Mouse (Mus musculus) heart, postnatal 0 days (tissue): ENCODE measurements around the gene Atp6v1g3. TPM values are rescaled to one million over a fixed set of nuclear protein-coding genes. Genes with fewer than 3 reads are reported as not detected.

Source experiments
- ATAC-seq: fragments of 200-750 bp; cut with Nextera tagmentation; 2 replicates; pipeline ENCODE4 v1.8.0; 2017; ENCODE audit warnings: low read depth, moderate number of reproducible peaks, moderate library complexity; ENCODE audit not compliant: insufficient read depth
- DNase-seq: peaks from one replicate; pipeline ENCODE4 v3.0.0-alpha.2; 2016; ENCODE audit warnings: low spot score
- H3K27ac ChIP-seq: fragments of 300-500 bp; sonication (generic); 2 replicates; pipeline ENCODE4 v1.5.1; 2014; ENCODE audit warnings: low read depth, mild to moderate bottlenecking
- H3K27me3 ChIP-seq: fragments of 300-500 bp; sonication (generic); 2 replicates; pipeline ENCODE4 v1.6.1; 2014; ENCODE audit warnings: low read length, mixed read lengths; ENCODE audit not compliant: control insufficient read depth, insufficient read depth
- H3K36me3 ChIP-seq: fragments of 300-500 bp; sonication (generic); replicated peaks from 2 replicates; pipeline ENCODE4 v1.6.1; 2014; ENCODE audit warnings: low read length, mixed read lengths; ENCODE audit not compliant: control insufficient read depth, insufficient read depth
- H3K4me1 ChIP-seq: fragments of 300-500 bp; sonication (generic); 2 replicates; pipeline ENCODE4 v1.6.1; 2014; ENCODE audit warnings: antibody characterized with exemption; ENCODE audit not compliant: control insufficient read depth, insufficient read depth
- H3K4me2 ChIP-seq: fragments of 300-500 bp; sonication (generic); 2 replicates; pipeline ENCODE4 v1.6.1; 2014; ENCODE audit warnings: low read depth, mild to moderate bottlenecking, low read length, moderate library complexity
- H3K4me3 ChIP-seq: fragments of 300-500 bp; sonication (generic); 2 replicates; pipeline ENCODE4 v1.5.1; 2014; ENCODE audit warnings: low read depth, low read length
- H3K9ac ChIP-seq: fragments of 300-500 bp; sonication (generic); replicated peaks from 2 replicates; pipeline ENCODE4 v1.6.1; 2014; ENCODE audit warnings: low read depth, low read length, mixed read lengths
- H3K9me3 ChIP-seq: fragments of 300-500 bp; sonication (generic); replicated peaks from 2 replicates; pipeline ENCODE4 v1.6.1; 2016; ENCODE audit warnings: low read length; ENCODE audit not compliant: control insufficient read depth
- CTCF ChIP-seq: IDR thresholded peaks from 2 replicates; pipeline ENCODE4 v1.5.1; 2016; ENCODE audit warnings: antibody characterized with exemption, control low read depth, low read depth
- EP300 ChIP-seq: IDR thresholded peaks from 2 replicates; pipeline ENCODE4 v1.6.1; 2016; ENCODE audit warnings: antibody characterized with exemption, low read depth
- WGBS: fragments of 180-500 bp; shearing (Covaris S2); extraction: QIAGEN DNeasy Blood & Tissue Kit; methylation state at CpG from one replicate; pipeline ENCODE4 v1.1.7; 2014; 5-methylcytosine and 5-hydroxymethylcytosine counted together
- polyA plus RNA-seq: library from polyadenylated mRNA; unstranded; fragments of >200 nt; fragmentation: Nextera tagmentation; extraction: Ambion mirVana; gene quantifications from 2 replicates; pipeline ENCODE4 v1.2.1, GENCODE M21; 2015
- total RNA-seq: library from RNA; depleted of rRNA; stranded (reverse); fragments of >200 nt; gene quantifications from 2 replicates; pipeline ENCODE4 v1.2.3, GENCODE M21; 2014; ENCODE audit warnings: low replicate concordance

Atp6v1g3 gene
- total and polyA plus RNA-seq, 2 experiments from 2014 or later, result not detected

- 71% methylated on average over 3 of the region's 3 CpGs for WGBS
- DNase-seq (no peak), ATAC-seq (no peak)
- no peak overlapping the region for H3K4me2 ChIP-seq
- H3K27ac ChIP-seq, result 0 out of 2 replicates have a peak overlapping the region, but pooled peaks have one; percentile 25
- H3K9me3 ChIP-seq, result no peaks in the 10 kb centered on the region
- H3K9ac ChIP-seq, result no peak overlapping the region
- H3K4me3 ChIP-seq, result no peak overlapping the region
- H3K27me3 ChIP-seq, result no peaks in the 10 kb centered on the region
- H3K36me3 ChIP-seq, result no peaks in the 10 kb centered on the region
- no peaks in the 10 kb centered on the region for H3K4me1 ChIP-seq
- TF ChIP-seq CTCF (no peak), EP300 (no peak)
Measured at GRCm38 (mm10) chr1:138245533-138245932, 28.0 kb upstream of the Atp6v1g3 start.

DNA sequence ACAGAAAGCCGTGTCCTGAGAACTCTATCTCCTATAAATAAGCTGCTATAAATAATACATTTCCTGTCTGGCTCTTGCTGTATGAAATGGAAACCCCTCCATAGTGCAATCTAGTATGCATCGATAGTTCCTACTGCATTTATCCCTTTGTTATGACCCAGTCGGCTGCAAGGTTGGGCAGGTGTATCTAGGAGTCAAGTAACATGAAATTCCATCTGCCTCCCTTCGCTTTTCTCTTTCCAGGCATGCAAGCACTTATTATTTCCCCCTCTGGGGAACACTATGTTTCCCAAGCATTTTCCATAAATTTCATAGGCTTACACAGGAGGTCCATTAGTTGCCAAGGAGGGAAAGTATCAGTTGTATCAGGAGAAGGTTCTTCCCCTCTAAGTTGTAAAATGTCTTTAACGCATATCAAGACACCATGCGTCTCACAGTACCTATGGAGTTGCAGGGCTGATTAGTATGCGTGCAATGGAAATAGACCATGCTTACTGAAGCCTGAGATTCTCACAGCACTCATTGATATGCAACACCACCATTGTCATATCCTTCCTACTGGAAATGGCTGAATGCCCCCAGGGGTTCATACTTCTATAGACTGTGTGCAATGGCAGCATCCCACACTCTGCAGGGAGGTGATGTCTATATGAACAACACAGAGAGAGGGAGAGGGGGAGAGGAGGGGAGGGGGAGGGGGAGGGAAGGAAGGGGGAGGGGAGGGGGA, 26.9 kb upstream of the Atp6v1g3 start:
- TF ChIP-seq EP300 (no peak), CTCF (no peak)
- Histone ChIP-seq H3K36me3 (no peaks in the 10 kb centered on the region), H3K9ac (no peak overlapping the region), H3K4me3 (no peak overlapping the region), H3K4me2 (no peak overlapping the region), H3K27me3 (no peaks in the 10 kb centered on the region), H3K4me1 (no peaks in the 10 kb centered on the region), H3K27ac (no peak overlapping the region), H3K9me3 (no peaks in the 10 kb centered on the region)
- ATAC-seq (no peak), DNase-seq (no peak)
- 68% methylated on average over 7 of the region's 7 CpGs for WGBS

GRCm38 (mm10) chr1:138247699-138248483, 25.6 kb upstream of the Atp6v1g3 start:
- H3K4me3 ChIP-seq, result no peak overlapping the region
- DNase-seq (no peak), ATAC-seq (no peak)
- TF ChIP-seq CTCF, result no peak
- TF ChIP-seq EP300, result no peak
- H3K27me3 ChIP-seq, result no peaks in the 10 kb centered on the region
- H3K27ac ChIP-seq, result no peak overlapping the region
- WGBS, result 83% methylated on average over 8 of the region's 8 CpGs
- H3K4me1 ChIP-seq, result no peaks in the 10 kb centered on the region
- H3K9me3 ChIP-seq, result no peaks in the 10 kb centered on the region
- H3K4me2 ChIP-seq, result no peak overlapping the region
- no peaks in the 10 kb centered on the region for H3K36me3 ChIP-seq
- no peak overlapping the region for H3K9ac ChIP-seq

DNA sequence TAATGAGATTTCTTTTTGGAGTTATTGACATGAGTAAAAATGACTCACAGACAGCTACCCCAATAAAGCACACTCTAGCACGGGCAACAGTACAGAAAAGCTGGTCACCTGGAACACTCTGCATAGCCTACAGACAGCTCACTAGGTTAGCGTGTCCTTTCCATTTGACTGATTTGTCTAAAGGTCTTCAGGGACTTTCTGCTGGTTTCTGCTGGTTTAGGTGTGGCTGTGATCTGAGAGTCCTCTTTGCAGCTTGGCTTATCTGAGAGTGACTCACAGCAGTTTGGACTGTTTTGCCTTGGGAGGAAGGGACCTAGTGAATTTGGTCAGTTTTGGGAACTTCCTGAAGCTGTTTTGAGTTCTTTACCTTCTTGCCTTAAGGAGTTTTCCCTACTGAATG, 24.8 kb upstream of the Atp6v1g3 start:
- no peak for ATAC-seq
- Histone ChIP-seq H3K27me3 (no peaks in the 10 kb centered on the region), H3K9ac (no peak overlapping the region), H3K4me2 (no peak overlapping the region), H3K4me1 (no peaks in the 10 kb centered on the region), H3K9me3 (no peaks in the 10 kb centered on the region), H3K27ac (no peak overlapping the region), H3K36me3 (no peaks in the 10 kb centered on the region), H3K4me3 (no peak overlapping the region)
- TF ChIP-seq EP300, result no peak
- TF ChIP-seq CTCF, result no peak
- WGBS, result 83% methylated on average over 2 of the region's 2 CpGs
- no peak for DNase-seq

DNA sequence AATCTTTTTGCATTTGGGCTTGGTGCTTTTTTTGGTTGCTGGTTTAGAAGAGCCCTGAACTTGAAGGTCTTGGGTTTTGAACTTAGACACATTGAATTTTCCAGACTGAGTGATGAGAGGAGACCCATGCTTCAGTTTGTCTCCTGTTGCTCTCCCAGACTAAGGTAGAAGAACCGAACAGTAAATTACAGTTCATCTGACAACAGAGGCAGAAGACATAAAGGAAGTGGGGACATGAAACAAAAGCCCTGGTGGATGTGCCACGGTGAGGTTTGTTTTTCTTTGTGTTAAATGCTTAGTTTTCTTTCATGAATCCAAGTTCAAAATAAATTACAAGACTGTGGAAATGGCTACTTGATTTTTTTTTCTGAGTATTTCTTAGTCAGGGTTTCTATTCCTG, 22.6 kb upstream of the Atp6v1g3 start:
- Histone ChIP-seq H3K4me3 (no peak overlapping the region), H3K27ac (no peak overlapping the region), H3K4me1 (no peaks in the 10 kb centered on the region), H3K9ac (no peak overlapping the region), H3K9me3 (no peaks in the 10 kb centered on the region), H3K4me2 (no peak overlapping the region), H3K27me3 (no peaks in the 10 kb centered on the region), H3K36me3 (no peaks in the 10 kb centered on the region)
- WGBS, result 46% methylated on average over 2 of the region's 2 CpGs
- ATAC-seq (no peak), DNase-seq (no peak)
- no peak for TF ChIP-seq CTCF
- no peak for TF ChIP-seq EP300
